Mouse (Mus musculus) cerebellum, adult 11 months (tissue): ENCODE measurements around the gene Myo1g.

Experiments
- DNase-seq: peaks from one replicate; pipeline ENCODE4 v3.0.0; 2022

Myo1g gene

DNA sequence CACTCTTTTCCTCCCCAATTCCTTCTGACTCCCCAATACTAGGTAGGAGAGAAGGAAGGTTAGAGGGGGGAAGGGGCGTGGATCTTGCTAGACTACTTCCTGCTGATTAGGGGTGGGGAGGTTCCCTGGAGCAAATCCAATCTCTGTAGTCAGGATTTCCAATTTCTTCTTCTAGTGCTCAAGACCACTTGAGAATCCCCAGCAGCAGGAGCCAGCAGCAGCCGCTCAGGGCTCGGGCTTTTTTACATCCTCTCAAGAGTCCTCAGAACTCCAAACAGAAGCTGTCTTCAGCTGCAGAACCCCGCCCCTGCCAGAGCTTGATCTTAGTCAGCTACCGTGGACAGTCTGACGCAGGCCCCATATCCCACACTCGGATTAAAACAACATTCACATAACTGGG is 33.3 kb downstream of the Myo1g start:
- no peak for DNase-seq

DNA sequence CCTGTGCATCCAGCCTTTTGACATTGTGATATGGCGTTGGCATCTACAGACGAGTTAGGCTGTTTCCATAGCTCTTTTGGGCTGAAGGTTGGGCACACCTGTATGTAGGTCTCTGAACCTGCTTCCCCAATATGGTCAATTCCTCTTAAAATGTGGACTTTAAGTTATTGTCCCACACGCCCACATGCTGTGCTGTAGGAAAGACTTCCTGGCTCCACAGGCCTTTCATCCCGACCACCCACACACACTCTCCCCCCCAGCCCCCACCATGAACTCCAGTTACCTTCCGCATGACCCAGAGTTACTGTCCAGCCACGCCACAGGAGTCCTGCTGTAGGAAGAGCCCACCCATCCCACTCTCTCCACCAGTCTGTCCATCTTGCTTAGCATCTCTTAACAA is 33.8 kb downstream of the Myo1g start:
- no peak for DNase-seq

DNA sequence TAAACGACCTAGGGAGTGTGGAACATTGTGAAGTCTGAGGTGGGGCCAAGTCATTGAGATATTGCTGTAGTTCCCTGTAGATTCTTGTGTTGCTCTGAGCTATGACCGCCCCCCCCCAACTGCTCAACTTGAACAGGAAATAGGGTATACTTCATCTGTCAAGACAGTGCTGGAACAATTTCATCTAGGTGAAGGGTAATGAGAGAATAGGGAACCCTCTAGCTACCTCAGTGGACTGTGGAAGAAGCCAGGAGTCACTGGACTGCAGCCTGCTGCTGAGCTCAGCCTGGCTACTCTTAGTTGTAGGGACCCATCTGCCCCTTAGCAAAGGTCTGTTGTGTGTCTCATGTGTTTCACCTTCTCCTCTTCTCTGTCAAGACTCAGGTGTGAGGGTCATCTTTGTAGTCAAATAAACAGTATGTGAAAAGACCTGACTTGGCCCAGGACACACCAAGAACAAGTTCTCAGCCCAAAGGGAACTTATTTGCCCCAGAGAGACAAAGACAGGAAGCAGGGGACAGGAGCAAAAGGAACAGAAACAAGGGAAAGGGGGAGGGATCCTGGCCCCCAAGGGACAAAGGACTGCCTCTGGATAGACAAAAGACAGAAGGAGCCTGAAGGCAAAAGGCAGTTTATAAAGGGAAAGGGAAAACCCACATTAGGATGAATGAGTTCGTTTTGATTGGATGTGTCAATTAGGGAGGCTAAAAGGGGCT is 36.4 kb downstream of the Myo1g start:
- no peak for DNase-seq

DNA sequence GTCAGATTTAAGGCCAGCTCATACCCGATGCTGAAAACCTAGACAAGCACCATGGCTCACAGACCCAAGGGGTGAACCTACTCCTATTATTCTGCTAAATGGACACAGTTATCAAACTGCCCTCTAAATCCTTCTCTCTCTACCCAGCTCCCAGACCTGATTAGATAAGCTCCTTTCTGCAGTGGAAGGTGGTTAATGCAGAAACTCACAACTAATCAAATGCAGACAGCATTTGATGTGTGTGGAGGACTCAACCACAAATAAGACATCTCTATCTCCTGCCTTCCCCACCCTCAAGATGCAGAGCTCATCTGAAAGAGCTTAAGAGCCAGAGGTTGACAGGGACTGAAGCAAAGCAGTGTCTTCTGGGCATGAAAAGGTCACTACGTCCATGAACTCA is 37.7 kb downstream of the Myo1g start:
- no peak for DNase-seq

DNA sequence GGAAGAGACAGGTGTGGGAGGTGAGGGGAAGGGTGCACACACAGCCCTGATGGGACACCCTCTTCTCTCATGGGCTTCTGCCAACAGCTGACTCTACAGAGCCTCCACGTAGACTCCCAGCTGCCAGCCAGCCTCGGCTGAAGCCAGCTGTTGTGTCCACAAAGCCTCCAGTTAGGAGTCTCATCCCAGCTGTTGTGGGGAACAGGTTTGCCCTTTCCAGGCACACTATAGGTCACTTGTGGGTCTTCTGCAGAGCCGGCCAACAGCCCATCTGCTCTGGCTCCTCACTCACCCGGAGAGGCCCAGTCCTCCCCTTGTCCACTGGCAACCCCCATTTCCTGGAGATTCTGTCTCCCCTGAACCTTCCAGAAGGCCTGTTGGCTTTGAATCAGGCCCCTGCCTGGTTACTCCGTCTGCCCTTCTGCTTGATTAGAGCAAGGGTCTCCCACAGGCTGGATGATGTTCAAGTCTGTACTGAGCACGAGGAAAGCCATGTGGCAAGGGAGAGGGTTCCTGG is 39.0 kb downstream of the Myo1g start:
- peak; percentile 74 for DNase-seq

DNA sequence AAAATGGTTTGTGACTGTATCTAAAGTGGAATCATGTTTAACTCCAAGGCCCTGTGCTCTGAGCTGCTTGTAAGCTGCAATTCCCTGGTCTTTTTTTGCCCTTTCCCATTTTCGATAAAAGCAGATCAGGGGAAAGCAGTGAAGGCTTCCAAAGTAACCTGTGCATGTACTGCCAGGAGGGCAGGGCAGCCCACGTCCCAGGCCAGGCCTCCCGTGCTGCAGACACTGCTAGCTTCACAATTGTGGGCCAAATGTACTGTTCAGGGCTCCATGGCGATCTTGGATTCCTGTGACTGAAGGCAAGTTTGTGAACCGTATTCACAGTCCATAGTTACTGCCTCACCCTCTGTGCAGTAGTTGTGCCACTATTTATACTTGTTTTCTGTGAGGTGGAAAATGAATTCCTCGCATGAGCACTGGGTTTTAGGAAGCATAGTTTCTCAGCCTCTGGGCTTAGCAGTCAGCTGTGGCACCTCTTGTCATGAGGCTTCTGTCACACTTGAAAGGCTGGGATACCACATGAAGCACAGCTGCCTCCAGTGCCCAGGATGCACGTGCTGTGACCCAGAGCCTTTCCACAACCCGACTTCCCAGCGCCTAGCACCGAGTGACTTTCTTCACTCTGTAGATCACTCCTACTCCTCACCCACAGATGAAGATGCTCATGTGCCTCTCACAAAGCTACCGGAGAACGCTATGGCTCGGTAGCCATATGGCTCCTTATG is 39.9 kb downstream of the Myo1g start:
- DNase-seq: no peak

DNA sequence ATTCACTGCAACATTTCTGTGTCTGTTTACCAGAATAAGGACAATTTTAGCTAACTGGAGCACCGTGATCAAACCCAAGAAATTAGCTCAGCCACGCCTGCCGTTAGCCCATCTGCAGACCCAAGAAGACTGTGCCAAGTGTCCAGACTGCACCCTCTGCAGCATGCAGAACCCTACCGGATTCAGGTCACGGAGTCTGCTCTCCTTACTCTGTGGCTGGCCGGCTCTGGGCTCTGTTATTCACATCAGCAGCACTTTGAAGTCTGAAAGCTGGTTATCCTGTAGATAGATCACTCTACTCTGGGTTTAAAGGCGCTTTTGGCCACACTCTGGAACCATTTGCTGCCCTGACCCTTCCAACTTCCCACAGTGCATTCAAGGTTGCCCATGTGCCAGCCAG is 40.6 kb downstream of the Myo1g start:
- DNase-seq: peak; percentile 73

DNA sequence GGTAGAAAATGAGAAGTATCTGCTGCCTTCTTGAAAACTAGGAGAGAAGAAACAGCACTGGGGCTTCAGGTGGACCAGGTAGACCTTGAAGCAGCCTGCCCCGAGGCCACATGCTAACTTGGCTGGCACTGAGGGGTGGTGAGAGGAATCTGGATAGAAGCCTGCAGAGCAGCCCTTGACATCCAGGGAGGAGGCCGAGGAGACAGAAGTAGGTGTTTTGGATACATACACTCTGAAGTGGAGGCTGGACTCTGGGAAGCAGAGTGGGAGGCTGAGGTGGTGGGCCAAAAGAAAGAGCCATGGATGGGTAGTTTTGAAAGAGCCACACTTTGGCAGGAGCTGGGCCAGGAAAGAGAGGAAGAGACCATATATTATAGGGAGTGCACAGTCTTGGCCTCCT is 41.5 kb downstream of the Myo1g start:
- peak; percentile 21 for DNase-seq

DNA sequence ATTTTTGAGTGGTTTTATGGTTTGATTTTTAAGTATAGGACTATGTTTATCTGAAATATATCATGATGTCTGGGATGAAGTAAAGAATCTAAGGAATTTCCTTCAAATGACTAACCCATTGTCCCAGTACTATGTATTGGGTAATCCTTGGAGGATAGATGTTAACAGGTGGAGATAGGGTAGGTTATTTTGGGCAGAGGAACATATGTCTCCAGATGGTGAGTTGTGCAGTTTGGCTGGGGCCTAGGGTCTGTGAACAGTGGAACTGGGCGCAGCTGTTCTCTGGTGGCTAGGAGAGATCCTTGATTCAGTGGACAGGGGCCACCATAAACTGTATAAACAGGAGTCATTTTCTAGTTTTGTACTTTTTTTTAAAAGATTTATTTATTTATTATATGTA is 43.4 kb downstream of the Myo1g start:
- DNase-seq: no peak

DNA sequence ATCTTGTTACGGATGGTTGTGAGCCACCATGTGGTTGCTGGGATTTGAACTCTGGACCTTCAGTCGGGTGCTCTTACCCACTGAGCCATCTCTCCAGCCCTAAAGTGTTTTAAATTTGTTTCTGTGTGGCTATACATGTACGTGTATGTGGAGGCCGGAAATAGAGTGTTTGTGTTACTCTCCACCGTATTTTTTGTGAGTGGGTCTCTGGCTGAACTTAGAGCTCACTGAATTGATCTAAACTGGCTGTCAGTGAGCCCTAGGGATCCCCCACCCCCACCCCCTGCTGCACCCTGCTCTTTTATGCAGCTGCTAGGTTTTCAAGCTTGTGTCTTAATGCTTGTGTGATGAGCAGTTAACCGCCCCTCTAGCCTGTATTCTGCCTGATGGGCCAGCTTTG is 43.9 kb downstream of the Myo1g start:
- DNase-seq: no peak

DNA sequence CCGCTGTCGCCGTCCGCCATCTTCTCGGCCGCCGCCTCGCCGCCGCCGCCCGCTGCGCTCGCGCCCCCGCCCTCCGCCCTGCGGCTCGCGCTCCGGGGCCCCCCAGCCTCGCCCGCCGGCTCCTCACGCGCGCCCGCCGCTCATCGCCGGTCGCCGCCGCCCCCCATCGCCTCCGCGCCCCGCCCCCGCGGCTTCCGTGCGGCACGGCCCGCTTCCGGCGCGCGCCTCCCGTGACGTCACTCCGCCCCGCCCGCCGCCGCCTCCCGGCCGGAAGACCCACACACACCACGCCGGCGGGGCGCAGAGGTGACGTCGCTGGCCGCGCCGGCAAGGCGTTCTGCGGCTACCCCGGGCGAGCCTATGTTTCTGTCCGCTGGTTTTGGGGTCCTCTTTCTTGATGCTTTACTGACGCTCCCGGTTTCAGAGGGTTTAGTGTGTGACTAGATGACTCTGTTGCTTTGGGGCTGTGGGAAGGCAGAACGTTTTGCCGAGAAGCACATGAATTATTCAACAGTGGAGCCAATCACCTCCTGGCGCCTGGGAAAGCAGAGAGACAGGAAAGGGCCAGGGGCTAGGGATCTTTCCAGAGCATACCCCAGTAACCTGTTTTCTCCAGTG is 44.8 kb downstream of the Myo1g start, which contains the start of gene Purb:
Gene Purb (minus strand): TSS at position 51 of the 618 bp plus-strand sequence.
- peak; percentile 91 for DNase-seq

DNA sequence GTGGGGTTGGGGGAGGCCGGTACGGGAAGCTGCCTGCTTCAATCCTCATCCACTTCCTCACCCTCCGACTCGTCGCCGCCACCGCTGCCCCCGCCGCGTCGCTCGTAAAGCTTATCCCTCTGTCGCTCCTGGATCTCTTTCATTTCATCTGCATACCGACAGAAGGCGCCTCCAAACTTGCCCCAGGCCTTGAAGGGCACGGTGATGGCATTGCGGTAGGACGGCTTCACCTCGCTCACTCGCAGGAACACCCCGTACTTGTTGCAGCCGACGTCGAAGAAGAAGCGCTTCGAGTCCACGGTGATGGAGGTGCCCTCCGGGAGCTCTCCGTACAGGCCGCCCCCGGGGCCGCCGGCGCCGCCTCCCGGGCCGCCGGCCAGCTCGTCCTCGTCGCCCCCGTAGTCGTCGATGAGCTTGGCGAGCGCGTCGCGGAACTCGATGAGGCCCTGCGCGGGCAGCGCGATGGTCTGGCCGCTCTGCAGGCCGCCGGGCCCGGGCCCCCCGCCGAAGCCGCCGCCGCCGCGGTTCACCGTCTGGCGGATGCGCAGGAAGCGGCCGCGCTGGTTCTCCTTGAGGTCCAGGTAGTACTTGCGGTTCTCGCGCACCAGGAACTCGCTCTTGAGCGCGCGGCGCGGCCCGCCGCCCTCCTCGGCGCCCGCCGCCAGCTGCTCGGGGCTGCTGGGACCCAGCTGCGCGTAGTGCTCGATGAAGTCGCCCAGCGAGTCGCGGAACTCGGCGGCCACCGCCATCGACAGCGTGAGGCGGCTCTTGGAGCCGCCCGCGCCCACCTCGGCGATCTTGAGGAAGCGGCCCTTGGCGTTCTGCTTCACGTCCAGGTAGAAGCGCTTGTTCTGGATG is 45.7 kb downstream of the Myo1g start:
- peak; percentile 54 for DNase-seq

DNA sequence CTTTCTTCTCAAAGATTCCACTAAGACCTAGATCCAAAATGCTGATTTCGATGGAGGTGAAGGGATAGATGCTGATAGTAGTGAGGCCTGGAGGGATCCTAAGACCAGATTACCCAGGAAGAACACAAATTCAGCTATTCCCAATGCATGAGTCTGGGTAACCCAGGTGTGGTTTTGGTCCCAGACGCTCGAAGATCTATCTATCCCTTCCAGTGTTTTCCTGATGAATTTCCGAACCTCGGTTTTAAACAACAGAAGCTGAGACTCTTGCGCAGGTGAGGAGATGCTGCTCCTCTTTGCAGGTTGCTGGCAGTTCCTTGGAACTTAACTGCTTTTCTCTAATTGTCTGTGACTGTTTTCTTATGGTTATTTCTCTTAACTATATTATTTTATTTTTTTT is 46.4 kb downstream of the Myo1g start:
- no peak for DNase-seq

DNA sequence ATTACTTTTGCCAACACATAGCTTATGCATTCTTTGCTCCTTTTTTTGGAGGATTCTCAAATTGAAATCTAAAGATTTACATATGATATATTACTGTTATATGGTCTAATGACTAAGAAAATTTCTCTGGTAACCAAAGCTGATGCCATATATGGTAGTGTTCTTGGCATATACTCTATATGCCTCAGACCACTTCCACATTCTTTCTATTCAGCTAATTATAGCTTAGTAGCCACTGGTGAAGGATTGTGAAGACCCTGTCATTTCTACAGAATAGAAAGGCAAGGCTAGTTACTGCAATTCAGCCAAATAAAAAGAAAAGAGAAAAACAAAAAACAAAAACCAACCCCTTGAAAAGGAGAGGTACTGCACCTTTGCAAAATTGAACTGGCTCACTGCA is 48.7 kb downstream of the Myo1g start:
- no peak for DNase-seq

DNA sequence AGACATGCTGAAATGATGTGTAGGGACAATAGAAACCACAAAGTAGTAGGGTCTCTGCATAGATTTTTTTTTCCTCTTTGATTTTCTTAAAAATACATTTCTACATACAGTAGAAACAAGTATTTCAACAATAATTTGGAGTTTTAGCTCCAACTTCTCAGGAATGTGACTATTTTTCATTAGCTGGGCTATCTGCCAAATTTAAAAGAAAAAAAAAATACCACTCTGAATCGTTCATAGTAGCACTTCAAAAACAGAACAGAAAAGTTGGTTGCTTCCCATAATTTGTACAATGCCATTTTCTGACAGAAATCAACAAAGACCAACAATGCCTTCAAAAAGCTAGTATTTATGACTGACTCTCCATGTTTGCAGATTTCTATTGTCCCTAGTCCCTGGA is 49.3 kb downstream of the Myo1g start:
- no peak for DNase-seq

DNA sequence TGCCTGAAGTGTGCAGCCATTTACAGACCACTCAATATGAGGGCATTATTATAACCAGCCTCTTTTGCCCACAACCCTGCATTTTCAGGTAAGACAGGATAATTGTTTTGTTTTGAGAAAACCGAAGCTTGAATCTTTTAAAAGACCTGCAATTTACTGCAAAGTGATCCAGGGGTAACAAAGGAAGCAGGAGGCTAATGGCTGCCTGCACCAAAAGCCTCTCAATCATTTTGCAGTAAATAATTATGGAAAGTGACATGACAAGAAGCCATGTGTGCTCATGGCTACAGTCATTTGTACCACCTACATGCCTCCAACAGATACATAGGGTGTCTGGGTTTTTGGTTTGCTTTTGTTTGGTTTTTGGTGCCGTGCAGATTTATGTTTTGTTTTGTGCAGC is 49.7 kb downstream of the Myo1g start:
- no peak for DNase-seq

DNA sequence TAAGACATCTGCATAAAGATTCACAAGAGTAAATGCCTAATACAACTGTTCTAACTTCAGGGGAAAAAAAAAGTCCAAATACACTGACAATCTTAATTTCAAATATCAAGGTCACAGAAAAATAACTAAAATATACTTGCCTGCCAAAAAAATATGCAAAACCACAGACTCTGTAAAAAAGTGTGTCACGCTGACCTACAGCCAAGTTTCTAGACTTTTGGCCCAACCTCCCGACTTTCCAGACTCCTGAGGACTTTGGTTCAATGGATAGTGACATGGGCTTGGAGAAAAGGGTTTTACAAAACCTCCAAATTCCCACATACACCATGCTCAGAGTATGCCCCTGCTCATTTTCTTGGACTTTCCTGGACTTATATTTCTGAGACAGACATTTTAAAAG is 52.2 kb downstream of the Myo1g start:
- DNase-seq: no peak

DNA sequence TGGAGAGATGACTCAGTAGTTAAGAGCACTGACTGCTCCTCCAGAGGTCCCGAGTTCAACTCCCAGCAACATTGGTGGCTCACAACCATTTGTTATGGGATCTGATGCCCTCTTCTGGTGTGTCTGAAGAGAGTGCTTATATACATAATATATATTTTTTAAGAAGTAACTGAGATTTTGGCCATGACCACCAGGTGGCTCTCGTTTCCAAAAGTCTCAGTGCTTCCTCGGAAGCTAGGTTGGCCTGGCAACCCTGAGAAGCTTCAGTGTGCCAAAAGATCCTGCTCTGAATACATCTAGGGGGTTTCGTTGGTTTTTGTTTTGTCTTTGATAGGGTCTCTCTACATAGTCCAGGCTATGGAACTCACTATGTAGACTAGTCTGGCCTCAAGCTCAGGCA is 55.6 kb downstream of the Myo1g start:
- DNase-seq: peak; percentile 62

DNA sequence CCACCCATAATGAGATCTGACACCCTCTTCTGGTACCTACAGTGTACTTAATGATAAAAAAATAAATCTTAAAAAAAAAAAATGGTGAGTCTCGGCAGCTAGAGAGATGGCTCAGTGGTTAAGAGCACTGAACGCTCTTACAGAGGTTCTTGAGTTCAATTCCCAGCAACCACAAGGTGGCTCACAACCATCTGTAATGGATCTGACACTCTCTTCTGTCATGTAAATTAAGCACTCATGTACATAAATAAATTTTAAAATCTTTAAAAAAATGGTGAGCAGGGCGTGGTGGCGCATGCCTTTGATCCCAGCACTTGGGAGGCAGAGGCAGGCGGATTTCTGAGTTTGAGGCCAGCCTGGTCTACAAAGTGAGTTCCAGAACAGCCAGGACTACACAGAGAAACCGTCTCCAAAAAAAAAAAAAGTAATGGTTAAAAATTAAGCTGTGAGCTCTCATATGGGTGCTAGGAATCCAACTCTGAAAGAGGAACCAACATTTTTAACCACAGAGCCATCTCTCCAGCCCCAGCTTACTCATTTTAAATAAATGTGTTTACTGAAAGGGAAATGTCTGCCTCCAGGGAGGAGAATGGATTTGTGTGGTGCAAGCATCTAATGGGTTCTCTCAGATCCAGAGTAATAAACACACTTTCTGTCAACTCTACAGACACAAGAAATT is 57.5 kb downstream of the Myo1g start:
- DNase-seq: no peak
